Mouse (Mus musculus): ENCODE measurements around the gene Kcnma1.

DNA sequence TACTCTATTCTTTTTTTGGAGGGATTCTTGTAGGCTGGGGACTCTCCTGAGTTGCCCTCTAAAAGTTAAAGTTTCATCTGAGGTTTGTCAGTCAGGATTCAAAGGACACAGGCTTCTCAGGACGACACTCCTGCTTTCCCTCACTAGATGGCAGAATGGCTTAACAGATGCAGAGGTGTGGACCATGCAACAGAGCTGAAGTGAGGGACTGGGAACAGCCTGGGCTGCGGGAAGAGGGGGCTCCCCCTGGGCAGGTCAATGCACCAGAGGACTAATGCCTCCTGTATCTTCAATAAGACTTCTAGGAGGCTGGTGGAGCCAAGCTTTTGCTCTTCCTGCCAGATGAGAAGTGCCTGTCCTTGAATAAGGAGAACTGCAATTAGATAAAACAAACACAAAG lies 438.3 kb downstream of the Kcnma1 start:
- TF ChIP-seq CTCF (IDR thresholded peaks at IDR 0.05; ENCODE audit: insufficient read depth, low read depth, low read length) (no peak), POLR2A (IDR thresholded peaks at IDR 0.05; ENCODE audit: insufficient read depth, low read depth, low read length) (no peak)

All from olfactory bulb, adult 2 months (tissue).